Mouse (Mus musculus) induced T-regulatory cell, adult 2 months (primary cell): Measurements from ENCODE around the gene Dicer1.
A peak's percentile ranks its signal among the peaks of the same experiment; 100 is the strongest.

ENCODE experiments used
- DNase-seq: peaks from one replicate; pipeline ENCODE4 v3.0.0-alpha.2; 2012; ENCODE audit warnings: low read depth

The Dicer1 gene

DNA sequence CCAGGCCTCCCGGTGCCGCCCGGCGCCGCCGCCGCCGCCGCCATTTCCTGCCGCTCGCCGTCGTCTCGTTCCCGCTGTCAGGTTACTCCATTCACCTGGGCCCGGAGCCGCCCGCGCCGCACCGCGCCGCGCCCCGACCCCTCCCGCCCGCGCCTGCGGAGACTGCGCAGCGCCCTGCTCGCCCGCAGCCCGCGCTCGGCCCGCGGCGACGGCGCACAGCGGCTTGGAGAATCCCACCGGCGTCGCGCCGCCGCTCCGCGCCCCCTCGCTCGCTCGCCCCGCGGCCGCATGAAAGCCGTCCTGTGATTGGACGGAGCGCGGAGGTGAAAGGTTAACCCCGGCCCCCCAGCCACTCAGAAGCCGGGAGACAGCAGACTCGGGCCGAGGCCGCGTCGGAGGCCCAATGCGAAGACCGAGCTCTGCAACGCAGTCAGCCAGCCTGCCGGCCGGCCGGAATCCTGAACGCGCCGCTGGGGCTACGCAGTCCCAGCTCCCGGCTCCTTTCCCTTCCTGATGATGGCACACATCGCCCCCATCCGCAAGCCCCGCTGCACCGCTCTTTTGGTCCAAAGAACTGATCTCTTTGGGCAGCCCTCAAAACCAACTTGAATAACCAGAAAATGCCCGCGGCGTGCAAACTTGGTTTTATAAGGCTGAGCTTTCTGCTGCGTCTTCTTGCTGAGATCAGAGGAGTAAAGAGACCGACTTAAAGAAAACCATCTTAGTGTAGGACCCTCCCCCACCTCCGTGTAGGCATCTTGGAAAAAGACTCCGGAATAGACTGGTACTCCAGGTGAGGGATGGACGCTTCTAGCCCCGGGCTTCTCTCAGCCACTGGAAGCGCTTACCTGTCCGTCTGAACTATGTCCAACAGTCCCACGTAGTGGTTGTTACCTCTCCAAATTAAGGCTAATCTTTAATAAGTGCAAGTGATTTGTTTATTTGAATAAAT lies at the start of gene Dicer1:
Gene Dicer1, minus strand, starts transcription at position 139 of the 952 bp plus-strand sequence.
- DNase-seq: peak; percentile 96

DNA sequence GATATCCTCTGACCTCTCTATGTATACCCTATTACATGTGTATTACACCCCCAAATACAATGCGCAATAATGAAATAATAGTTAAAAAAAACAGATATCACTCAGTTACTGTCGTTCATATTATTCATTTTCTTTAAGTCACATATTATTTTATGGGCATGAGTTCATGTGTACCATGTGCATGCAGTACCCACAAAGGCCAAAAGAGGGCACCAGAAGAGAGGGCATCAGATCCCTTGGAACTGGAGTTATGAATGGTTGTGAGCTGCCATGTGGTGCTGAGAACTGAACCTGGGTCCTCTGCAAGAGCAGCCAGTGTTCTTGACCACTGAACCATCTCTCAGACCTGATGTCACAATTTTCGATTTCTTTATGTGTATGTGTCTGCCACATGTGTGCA lies 47.6 kb upstream of the Dicer1 start:
- DNase-seq: peak; percentile 7

DNA sequence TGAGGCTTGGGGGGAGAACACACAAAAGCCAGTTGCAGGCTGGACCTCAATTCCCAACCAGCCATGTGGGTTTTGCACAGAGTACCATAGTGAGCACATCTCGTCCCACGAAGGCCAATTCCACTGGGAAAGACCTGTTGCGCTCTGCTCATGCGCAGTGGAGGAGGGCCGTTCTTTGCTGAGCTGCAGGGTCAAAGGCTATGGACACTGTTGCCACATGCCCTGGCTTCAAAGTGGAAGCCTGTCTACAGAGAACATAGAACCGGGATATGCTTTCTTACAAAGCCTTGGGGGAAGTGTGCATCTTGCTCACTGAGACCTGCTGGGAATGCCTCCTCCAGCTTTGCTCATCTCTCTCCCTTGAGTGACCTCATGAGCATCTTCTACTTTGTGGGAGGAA lies 46.2 kb upstream of the Dicer1 start:
- DNase-seq: no peak

DNA sequence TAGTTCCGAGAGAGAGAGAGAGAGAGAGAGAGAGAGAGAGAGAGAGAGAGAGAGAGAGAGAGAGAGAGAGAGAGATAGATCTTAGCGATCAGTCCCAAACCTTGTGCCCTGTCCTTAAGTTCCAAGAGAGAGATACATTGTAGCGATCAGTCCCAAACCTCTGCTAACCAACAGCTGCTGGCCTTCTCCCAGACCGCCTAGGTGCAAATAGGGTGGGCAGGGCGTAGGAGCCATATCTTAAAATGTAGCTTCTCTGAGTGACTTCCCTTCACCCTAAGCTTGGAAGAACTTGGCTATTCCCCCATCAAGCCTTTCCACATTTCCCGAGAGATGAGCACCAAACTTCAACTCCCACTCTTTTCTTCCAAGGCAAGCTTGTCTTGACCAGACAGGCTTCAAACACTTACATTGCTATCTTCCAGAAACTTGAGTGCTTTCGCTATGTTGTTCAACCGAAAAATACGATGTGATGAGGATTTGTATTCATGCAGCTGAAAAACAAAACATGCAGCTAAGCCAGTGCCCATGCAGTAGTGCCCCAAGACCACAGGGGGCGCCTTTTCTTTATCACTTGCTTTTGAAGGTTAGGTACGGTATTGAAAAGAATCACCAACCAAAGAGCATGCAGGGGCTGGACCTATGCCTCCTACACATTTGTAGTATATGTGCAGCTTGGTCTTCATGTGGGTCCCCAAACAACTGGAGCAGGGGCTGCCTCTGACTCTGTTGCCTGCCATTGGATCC lies 45.1 kb upstream of the Dicer1 start:
- DNase-seq: peak; percentile 2

DNA sequence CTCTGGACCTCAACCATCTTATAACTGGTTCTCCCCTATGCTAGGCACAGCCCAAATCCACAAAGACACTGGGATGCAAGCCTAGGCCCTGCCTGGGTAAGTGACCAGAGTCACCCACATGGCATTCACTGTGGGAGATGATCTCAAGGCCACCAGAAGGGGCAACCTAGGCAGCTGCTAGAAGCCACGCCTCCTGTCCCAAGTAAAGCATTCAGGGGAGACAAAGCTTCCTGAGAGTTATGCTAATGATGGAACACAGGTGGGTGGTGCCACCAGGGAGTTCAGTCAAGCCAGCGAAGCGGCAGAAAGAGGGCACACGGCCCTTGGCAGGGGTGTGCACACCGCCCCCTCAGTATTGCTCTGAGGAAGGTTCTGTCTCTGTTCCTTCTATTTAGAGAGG lies 43.2 kb upstream of the Dicer1 start:
- no peak for DNase-seq

DNA sequence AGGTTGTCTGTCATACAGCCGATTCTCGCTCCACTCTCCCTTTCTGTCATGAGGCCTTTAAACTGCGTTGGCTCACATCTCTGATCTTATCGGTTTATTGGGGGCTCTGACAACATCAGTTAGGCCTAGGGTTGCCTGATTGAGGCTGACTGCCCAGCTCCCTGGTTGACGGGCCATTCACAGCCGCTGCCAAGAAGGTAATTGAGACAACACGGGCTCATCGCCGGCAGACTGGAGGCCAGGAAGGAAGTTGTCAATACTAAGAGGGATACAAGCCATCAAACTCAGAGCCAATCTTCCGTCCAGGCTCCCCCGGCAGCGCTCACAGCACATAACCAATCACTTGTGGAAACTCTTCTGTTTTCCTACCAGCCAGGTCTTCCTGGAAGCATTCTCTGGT lies 41.7 kb upstream of the Dicer1 start:
- DNase-seq: no peak

DNA sequence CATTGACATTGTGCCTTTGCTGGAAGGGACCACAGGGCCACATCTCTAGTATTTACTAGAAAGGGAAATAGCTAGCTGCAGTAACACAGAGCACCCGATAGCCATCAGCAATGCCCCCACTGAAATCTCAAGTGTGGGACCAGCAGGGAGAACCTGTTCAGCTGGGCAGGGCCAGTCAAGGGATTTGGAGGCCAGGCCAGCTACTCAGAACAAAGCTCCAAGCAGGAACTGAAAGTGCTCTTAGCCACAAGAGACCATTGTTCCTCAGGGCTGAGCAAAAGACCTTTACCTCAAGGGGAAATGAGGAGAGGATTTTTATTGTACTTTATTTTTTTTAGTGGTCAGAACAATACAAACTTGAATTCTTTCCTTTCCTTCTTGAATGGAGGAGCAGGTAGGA lies 25.9 kb upstream of the Dicer1 start:
- no peak for DNase-seq

DNA sequence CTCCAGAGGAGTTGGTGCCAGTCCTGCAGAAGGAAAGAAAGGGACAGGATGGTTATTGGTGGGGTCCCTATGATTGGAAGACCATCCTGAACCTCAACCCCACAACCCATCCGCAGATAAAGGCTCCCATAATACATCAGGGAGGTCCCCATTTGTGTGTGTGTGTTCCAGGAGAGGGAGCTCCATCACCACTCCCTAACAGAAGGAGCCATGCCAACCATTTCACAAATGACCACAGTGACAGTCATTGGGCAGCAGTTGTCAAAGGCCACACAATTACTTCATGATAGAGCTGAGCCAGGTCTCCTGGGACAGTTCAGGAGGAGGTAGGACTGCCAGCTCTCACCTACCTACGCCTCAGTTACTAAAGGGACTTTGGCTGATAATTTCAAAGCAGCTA lies 20.2 kb upstream of the Dicer1 start:
- DNase-seq: no peak

DNA sequence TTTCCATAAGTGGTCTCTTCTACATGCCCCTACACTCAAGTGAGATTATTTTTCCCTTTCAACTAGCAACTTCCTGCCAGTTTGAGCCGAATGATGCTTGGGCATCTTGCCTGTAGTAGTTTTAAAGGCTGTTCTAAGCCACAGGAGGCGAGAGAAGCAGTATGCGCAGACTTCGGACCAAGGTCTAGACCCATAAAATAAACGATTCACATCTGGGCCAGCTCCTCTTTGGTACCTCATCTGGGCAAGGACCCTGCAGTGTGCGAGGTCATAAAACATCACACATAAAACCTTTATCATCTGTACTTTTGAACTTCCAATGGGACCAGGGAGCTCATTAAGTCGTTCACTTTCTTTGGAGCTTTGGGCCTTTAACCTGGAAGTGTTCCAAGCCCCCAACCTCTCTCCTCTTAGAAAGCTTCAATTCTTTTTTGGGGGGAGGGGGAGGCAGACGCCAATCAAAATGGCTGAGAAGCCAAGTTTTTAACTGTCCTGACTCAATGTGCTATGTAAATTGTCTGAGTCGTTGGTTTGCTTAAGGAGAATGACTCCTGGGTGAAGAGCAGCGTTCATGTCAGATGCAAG lies 17.5 kb upstream of the Dicer1 start:
- DNase-seq: no peak

DNA sequence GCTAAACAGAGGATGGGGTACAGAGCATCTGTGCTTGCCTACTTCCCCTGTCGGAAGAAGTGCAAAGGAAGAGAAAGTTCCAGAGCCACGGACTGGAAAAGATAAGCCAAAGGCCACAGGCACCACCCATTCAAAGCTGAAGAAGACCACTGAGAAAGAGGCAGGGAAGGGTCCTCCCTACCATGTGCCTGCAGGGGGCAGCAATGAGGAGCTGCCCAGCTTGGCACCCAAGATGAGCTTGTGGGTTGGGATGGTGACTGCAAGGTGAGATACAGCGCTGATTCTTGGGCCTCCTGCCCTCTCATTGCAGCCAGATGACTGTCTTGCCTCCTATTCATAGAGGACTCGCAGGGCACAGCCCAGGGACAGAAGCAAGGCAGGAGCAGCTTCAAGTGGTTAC lies 15.4 kb upstream of the Dicer1 start:
- no peak for DNase-seq

DNA sequence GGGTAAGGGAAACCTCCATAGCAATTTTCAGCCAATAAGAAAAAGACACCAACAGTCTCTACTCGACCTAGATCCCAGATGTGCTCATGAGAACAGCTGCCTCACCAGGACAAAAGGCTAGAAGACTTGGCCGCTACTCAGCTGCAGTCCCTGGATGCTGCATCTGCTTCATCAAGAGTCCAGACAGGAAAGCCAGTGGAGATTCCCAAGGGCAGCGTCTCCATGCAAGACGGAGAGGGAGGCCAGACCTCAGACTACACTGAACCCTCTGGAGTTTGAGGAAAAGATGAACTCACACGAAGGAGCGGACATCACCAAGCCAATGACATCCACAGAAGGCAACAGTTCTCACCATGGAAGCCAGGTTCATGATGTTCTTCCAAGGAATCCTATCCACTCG lies 14.0 kb upstream of the Dicer1 start:
- DNase-seq: no peak

DNA sequence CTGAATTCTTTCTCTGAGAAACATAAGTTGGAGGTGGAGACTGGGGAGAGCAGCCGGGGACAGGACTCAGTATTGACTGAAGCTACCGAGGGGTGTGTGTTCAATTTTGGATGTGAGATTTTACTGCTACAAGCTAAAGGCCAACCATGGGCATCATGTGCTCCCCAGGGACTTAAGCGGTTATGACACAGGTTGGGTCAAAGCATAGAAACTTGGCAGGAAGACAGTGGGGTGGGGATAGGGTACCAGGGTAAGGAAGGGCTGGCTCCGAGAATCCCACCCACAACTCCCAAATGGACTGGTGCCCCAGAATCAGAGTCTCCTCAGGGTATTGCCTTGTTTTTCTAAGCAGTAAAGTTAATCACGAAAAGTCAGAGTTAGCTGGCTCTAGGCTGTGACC lies 13.4 kb upstream of the Dicer1 start:
- DNase-seq: no peak

DNA sequence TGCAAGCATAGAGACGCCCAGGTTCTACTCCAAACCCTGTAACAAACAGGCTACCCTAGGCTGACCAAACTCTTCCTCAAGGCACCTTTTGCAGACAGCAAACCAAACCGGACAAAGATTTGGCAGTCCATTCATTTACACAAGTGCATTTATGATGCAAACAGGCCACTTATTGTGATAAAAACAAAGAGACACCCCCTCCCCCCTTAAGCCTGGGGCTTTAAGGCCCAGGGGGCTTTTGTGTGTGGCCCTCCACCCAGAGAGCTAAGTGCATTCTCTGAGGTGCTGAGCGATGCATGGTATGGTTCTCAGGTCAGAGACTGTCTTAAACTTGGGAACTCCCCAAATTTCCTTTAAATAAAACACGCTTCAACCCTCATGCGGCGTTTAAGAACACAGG lies 12.2 kb upstream of the Dicer1 start:
- DNase-seq: no peak

DNA sequence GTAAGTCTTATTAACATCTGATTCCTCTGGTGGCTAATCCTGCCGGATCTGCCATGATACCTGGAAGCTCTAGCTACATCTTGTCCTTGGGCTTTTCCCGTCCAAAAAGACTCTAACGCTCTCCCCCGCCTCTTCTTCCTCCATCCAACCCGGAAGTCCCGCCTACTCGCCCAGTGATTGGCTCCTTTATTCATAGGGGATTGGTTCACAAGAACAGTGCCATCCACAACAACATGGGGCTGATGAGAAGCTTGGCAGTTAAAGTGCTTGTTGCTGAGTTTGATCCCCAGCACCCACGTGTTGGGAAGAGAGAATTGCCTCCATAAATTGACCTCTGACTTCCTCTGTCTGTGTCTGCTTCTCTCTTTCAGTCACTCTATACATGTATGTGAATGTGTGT lies 9.7 kb upstream of the Dicer1 start:
- no peak for DNase-seq

DNA sequence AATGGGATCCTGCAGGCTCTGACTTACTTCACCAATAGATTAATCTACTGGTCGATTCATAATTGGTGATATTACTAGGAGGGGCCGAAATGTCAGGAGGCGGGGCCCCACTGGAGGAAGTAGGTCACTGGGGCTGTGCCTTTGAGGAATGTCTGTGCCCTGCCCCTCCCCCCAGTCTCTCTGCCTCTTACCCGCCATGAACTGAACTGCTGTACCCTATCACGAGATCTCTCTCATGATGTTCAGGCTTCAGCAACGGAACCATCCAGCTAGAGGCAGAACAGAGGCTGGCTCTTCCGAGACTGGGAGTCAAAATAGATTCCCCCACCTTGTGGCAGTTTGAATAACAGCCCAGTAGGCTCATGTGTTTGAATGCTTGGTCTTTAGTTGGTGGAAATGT lies 6.3 kb upstream of the Dicer1 start:
- DNase-seq: no peak

DNA sequence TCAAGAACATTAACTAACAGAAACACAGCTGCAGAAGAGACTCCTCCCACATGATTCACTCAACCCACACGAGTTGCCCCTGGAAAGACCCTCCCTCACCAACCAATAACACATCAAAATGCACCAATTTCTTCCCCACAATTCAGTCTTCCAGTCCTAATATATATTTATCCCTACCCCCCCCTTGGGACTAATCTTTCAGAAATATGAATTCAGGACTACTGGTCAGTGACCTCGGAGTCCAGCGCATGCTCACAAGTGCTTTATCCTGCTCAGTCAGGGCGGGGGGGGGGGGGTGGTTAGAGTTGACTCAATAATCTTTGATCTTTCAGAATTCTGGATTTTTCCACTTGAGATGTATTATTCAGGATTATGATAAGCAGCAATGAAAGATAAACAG lies 1.9 kb upstream of the Dicer1 start:
- no peak for DNase-seq

DNA sequence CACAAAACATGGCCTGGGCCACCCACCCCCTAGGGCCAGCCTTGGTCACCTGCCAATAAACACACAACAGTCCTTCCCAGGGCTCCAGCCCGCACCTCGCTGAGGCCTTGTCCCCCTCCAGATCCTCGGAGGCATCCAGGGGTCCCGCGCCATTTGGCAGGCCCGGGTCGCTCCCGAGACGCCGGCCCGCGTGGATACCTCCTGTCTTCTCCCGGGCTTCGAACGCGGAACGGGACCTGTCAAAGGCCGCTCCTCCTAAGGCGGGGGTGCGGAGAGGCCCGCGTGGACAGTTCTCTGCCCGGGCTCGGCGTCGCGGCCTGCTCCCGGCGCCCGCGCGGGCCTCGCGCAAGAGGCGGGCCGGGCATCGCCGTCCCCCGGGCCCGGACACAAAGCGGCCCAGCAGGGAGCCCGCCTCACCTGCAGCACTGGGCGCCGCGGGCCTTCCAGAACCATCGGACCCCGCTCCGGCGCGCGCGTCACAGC lies 380 bp downstream of the Dicer1 start:
- no peak for DNase-seq

DNA sequence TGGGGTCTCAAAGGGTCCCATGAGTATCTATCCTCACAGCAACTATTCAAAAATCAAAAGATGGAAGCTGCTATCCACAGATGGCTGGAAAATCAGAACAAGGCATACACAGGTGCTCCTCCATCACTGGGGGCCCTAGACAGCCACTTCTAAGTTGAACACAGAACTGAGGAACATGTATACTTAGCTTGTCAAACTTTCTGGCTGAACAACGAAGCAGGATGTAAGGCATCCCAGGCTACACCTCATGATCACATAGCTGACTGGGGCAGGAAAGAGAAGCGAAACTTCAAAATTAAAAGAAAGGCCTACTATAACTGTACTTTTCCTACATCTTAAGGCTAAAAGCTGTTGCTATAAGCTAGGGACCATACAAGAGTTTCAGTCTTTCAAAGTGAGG lies 2.8 kb downstream of the Dicer1 start:
- peak; percentile 8 for DNase-seq

DNA sequence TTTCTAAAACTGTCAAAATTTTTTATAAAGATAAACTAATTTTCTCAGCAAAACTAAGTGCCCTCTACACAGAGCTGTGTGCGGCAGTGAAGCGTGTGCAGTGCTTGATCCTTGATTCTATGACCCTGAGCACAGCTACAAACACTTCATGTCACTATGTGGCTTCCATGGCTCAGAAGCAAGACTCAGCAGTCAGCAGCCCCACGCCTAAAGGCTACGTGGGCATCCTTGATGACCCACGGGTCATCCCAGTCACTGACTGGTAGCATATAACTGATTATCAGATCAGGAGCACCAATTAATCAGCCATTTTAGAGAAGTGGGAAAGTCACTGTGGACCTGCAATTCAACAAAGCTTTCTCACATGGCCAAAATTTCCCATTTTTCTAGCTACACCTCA lies 4.5 kb downstream of the Dicer1 start:
- DNase-seq: no peak

DNA sequence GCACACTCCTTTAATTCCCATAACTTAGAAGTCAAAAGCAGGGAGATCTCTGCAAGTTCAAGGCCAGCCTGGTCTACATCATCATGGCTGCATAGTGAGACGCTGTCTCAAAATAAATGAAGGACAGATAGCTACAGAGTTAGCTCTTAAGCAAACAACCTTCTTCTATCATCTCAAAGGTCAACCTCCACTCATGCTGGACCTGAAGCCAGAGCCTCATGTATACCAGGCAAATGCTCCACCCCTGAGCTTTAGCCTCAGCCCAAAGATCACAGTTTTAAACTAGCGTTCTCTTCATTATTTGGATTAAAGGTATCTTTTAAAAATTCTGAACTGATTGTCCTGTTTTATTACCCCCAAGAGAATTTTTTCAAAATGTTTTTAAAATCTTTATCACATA lies 5.2 kb downstream of the Dicer1 start:
- DNase-seq: no peak

DNA sequence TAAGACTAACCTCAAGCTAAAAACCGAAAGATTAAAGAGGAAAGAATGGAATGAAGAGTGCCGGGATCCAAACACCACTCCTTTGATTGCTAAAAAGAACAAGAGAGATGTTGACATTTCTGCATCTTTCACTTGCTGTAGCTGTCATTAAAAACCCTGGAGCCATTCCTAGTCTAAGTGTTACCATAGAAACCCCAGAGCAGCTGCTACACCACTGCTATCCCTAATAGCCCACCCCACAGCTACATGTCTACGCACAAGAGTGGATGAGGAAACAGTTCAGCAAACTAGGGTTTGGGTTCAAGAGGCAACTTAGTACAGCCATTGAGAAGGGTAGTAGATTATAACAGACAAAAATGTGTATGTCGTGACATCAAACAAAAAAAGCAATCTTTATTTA lies 8.1 kb downstream of the Dicer1 start:
- no peak for DNase-seq

DNA sequence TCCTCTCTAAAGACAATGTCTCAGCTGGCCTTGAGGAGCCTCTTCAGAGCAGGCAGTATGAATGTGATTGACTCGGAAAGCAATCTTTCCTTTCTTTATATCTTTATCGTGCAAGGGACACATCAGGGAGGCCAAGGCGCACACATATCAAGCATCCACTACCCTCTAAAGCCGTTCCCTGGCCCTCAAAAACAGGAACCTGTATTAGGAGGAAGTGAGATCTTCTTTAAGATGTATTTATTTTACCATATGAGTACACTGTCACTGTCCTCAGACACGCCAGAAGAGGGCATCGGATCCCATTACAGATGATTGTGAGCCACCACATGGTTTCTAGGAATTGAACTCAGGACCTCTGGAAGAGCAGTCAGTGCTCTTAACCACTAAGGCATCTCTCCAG lies 9.5 kb downstream of the Dicer1 start:
- DNase-seq: no peak
